Mouse (Mus musculus) ES-Bruce4 (cell line): ENCODE data around the gene Guca1b. TPM values are rescaled to one million over a fixed set of nuclear protein-coding genes. Genes with fewer than 3 reads are reported as not detected.

ENCODE experiments used
- H3K27ac ChIP-seq: 2 replicates; pipeline ENCODE4 v1.5.1; 2012; ENCODE audit warnings: low read length, inconsistent platforms; ENCODE audit not compliant: insufficient read depth
- H3K27me3 ChIP-seq: 2 replicates; pipeline ENCODE4 v1.6.1; 2012; ENCODE audit warnings: mild to moderate bottlenecking, low read length, inconsistent platforms; ENCODE audit not compliant: control insufficient read depth, poor library complexity, insufficient read depth, severe bottlenecking
- H3K36me3 ChIP-seq: 2 replicates; pipeline ENCODE4 v1.6.1; 2012; ENCODE audit warnings: inconsistent platforms, mild to moderate bottlenecking, low read length, moderate library complexity; ENCODE audit not compliant: control insufficient read depth, poor library complexity, insufficient read depth, severe bottlenecking
- H3K4me1 ChIP-seq: one replicate; pipeline ENCODE4 v1.8.1; 2011; ENCODE audit warnings: low read length; ENCODE audit not compliant: control insufficient read depth, insufficient read depth
- H3K4me3 ChIP-seq: 2 replicates; pipeline ENCODE4 v1.5.1; 2011; ENCODE audit warnings: low read depth, mild to moderate bottlenecking, low read length
- H3K9ac ChIP-seq: 2 replicates; pipeline ENCODE4 v1.6.1; 2012; ENCODE audit warnings: low read depth, mild to moderate bottlenecking, inconsistent platforms; ENCODE audit not compliant: poor library complexity, severe bottlenecking
- H3K9me3 ChIP-seq: replicated peaks from 2 replicates; pipeline ENCODE4 v1.6.1; 2012; ENCODE audit warnings: mild to moderate bottlenecking, low read length, inconsistent platforms; ENCODE audit not compliant: control insufficient read depth, poor library complexity, insufficient read depth, severe bottlenecking
- CTCF ChIP-seq: IDR thresholded peaks from one replicate; pipeline ENCODE4 v1.8.1; 2011; ENCODE audit warnings: low read depth, low read length
- EP300 ChIP-seq: IDR thresholded peaks from 2 replicates; pipeline ENCODE4 v1.6.1; 2011; ENCODE audit warnings: low read depth, low read length; ENCODE audit not compliant: insufficient read depth
- POLR2A ChIP-seq: IDR thresholded peaks from one replicate; pipeline ENCODE4 v1.8.1; 2011; ENCODE audit warnings: low read length; ENCODE audit not compliant: insufficient read depth
- polyA plus RNA-seq: library from polyadenylated mRNA; stranded (reverse); fragments of >200 nt; gene quantifications from 2 replicates; pipeline ENCODE4 v1.2.4, GENCODE M21; 2011; ENCODE audit warnings: low read depth; ENCODE audit not compliant: missing spikeins, insufficient read depth, insufficient read length

The Guca1b gene
- polyA plus RNA-seq, result 0.91 and 1.1 TPM in 2 replicates

DNA sequence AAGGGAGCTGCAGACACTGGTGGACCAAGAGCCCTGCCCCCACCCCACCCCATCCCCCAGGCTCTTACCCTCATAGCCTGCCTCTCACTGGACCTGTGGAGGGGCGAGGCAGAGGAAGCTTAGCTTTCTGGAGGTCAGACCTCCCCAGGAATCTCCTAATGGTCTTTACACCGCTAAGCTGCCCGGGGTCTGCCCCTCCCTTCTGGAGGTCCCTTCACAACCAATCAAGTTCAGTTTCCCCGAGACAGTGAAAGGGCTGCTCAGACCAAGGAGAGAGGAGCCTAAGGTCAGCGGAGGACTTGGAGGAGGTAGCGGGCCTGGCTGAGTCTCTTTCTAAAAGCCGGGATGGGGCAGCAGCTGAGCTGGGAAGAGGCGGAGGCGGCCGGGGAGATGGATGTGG, at the start of gene Guca1b:
Guca1b (plus strand) TSS at position 249 of the 400 bp plus-strand sequence.
- Histone ChIP-seq H3K4me3 (peak within 1 kb of the TSS; percentile 10; the same call in 1 of the 2 replicates), H3K27ac (no peak within 1 kb of the TSS)
- TF ChIP-seq CTCF (no peak), POLR2A (no peak), EP300 (no peak)

DNA sequence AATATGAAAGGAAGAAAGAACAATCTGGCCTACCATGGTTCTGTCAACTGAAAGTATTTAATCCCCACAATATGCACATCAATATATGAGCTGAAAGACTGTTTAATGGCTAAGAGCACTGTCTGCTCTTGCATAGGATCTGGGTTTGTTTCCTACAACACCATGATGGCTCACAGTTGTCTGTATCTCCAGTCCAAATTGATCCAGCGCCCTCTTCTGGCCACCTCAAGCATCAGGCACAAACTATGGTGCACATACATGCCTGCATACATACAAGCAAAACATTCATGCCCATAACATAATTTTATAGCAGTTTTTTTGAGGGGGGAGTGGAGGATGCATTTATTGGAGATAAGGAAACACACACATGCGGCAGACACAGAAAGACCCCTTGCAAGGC, 42.1 kb upstream of the Guca1b start:
- H3K36me3 ChIP-seq, result peaks cover under 1% of the 10 kb centered on the region
- no peaks in the 10 kb centered on the region for H3K4me1 ChIP-seq
- H3K27me3 ChIP-seq, result no peaks in the 10 kb centered on the region
- TF ChIP-seq CTCF (no peak), POLR2A (no peak), EP300 (no peak)
- H3K9me3 ChIP-seq, result peaks cover 6% of the 10 kb centered on the region
- no peak overlapping the region for H3K4me3 ChIP-seq
- no peak overlapping the region for H3K27ac ChIP-seq
- no peak overlapping the region for H3K9ac ChIP-seq

More for the DNA sequence above, at the start of gene Guca1b:
- Histone ChIP-seq H3K9ac (no peak within 1 kb of the TSS), H3K27me3 (no peaks in the 10 kb centered on the region), H3K36me3 (no peaks in the 10 kb centered on the region), H3K4me1 (peaks cover 1% of the 10 kb centered on the region), H3K9me3 (no peaks in the 10 kb centered on the region)

DNA sequence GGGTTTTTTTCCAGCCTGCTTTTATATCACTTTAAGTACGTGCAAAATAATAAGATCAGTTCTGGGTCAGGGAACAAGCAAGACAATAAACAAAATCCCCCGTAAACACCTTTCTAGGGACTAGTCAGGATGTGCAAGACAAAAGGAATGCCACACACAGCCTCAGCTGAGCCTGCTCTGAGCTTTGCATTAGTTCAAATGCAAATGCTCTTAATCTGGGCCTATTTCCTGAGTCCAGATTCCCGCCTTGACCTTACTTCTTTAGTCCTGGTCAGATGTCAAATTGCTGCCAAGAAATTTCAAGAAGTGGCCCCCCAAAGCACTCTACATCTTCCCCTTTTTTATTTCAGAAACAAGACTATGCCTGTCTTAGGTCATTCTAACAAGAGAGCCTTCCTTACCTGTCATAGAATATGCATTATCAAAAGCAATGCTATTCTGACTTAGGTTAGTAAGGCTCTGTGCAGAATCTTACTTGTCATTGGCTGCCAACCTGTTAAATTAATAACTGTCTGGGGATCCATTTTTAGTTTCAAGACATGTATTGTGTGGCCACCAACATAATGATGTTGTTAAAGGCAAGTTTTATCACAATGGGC, 35.4 kb upstream of the Guca1b start:
- Histone ChIP-seq H3K4me1 (no peaks in the 10 kb centered on the region), H3K9me3 (peaks cover 38% of the 10 kb centered on the region), H3K4me3 (no peak overlapping the region), H3K27me3 (no peaks in the 10 kb centered on the region), H3K27ac (0 out of 2 replicates have a peak overlapping the region, but pooled peaks have one; percentile 62), H3K36me3 (peaks cover 11% of the 10 kb centered on the region), H3K9ac (no peak overlapping the region)
- TF ChIP-seq CTCF (no peak), EP300 (no peak), POLR2A (no peak)

DNA sequence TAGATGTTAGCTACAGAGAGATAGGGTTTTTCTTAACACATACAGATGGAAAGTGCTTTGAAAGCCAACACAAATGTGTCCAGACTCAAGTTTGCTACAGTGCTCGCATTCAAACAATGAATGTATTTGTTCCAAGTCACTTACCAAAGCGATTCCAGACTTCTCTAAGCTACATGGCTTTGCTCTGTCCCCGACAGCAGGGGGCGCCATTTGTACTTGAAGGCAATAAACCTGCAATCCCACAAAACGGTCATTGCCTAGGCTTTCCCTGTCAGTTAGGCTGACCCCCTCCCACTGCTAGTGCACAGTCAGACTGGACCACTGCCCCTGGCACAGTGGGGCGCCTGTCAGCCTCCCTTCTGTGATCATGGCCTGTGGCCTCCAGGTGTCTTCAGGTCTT, 25.2 kb upstream of the Guca1b start:
- H3K4me1 ChIP-seq, result no peaks in the 10 kb centered on the region
- TF ChIP-seq EP300 (no peak), POLR2A (no peak), CTCF (peak; percentile 73)
- no peak overlapping the region for H3K4me3 ChIP-seq
- no peak overlapping the region for H3K27ac ChIP-seq
- H3K27me3 ChIP-seq, result no peaks in the 10 kb centered on the region
- H3K36me3 ChIP-seq, result no peaks in the 10 kb centered on the region
- H3K9ac ChIP-seq, result no peak overlapping the region
- 0 out of 2 replicates have a peak, but pooled peaks cover under 1% of the 10 kb centered on the region for H3K9me3 ChIP-seq

DNA sequence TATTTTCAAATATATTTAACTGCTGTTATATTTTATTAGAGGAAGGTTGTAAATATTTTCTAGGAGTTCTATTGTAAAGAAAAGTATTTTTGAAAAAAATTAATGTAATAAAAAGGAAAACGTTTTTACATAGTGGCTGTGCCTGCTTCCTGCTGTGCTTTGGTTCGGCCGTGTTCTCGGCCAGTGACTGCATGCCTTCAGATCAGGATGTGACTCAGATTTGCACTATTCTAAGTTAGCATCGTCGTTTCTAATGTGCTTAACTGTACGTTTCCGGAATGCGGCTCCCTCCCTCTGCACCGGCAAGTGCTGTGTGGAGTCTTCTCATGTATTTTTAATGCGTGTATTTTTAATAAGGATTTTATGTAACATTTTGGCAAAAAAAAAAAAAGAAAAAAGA, 23.9 kb upstream of the Guca1b start:
- Histone ChIP-seq H3K27me3 (no peaks in the 10 kb centered on the region), H3K9ac (no peak overlapping the region), H3K36me3 (no peaks in the 10 kb centered on the region), H3K9me3 (no peaks in the 10 kb centered on the region), H3K27ac (no peak overlapping the region), H3K4me1 (no peaks in the 10 kb centered on the region), H3K4me3 (no peak overlapping the region)
- no peak for TF ChIP-seq POLR2A
- no peak for TF ChIP-seq EP300
- no peak for TF ChIP-seq CTCF

DNA sequence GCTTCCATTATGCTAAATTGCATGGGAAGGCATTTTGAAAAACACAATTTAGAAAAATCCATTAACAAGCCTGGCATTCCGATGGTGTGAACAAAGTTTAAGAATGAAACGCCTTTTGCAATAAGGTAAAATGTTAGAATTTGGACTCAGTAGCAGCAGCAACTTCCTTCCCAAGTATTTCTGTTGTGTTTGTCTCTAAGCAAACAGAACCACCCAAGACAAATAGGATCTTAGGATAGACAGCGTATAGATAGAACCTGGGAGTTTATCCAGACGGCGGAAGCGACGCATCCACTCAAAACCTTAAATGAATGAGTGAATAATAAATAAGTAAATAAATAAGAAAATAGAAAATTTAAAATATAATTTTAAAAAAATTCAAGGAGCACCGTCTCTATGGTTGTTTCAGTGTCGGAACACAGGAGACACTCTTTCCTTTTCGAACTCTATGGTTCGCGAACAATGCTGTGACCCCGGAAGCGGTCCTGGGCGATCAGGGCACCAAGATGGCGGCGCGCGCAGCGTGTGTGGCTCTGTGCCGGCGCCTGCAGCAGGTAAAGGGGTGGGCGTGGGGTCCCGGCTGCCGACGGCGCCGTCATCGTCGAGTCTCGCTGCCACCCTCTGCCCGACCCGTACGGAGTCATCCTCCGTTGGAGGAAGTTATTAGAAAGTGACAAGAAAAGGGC, 16.6 kb upstream of the Guca1b start, which contains the start of gene Mrps10:
Mrps10 (plus strand) TSS at position 487 of the 686 bp plus-strand sequence.
- Histone ChIP-seq H3K4me3 (peak within 1 kb of the TSS; percentile 100), H3K4me1 (no peaks in the 10 kb centered on the region), H3K9me3 (no peaks in the 10 kb centered on the region), H3K36me3 (peaks cover 12% of the 10 kb centered on the region), H3K9ac (peak within 1 kb of the TSS; percentile 93), H3K27me3 (no peaks in the 10 kb centered on the region), H3K27ac (no peak within 1 kb of the TSS)
- TF ChIP-seq CTCF (no peak), EP300 (peak; percentile 61; the same call in 1 of the 2 replicates), POLR2A (peak; percentile 41)
